Mouse (Mus musculus) embryonic facial prominence, embryonic 13.5 days (tissue): Measurements from ENCODE around the gene Atxn1. TPM values are rescaled to one million over a fixed set of nuclear protein-coding genes. Genes with fewer than 3 reads are reported as not detected.

ENCODE experiments used
- ATAC-seq: fragments of 200-750 bp; cut with Nextera tagmentation; 2 replicates; pipeline ENCODE4 v1.8.0; 2017; ENCODE audit warnings: low read depth; ENCODE audit not compliant: insufficient number of reproducible peaks, insufficient read depth, low FRiP score, low TSS enrichment
- H3K27ac ChIP-seq: fragments of 300-500 bp; sonication (generic); 2 replicates; pipeline ENCODE4 v1.5.1; 2015; ENCODE audit warnings: moderate library complexity, mild to moderate bottlenecking, inconsistent platforms
- H3K27me3 ChIP-seq: fragments of 300-500 bp; sonication (generic); 2 replicates; pipeline ENCODE4 v1.6.1; 2015; ENCODE audit warnings: mild to moderate bottlenecking, inconsistent platforms
- H3K36me3 ChIP-seq: fragments of 300-500 bp; sonication (generic); 2 replicates; pipeline ENCODE4 v1.6.1; 2015; ENCODE audit warnings: mild to moderate bottlenecking, inconsistent platforms
- H3K4me1 ChIP-seq: fragments of 300-500 bp; sonication (generic); 2 replicates; pipeline ENCODE4 v1.6.1; 2015; ENCODE audit warnings: inconsistent platforms
- H3K4me2 ChIP-seq: fragments of 300-500 bp; sonication (generic); 2 replicates; pipeline ENCODE4 v1.6.1; 2015; ENCODE audit warnings: moderate library complexity, mild to moderate bottlenecking, inconsistent platforms
- H3K4me3 ChIP-seq: fragments of 300-500 bp; sonication (generic); 2 replicates; pipeline ENCODE4 v1.5.1; 2015; ENCODE audit warnings: mild to moderate bottlenecking, inconsistent platforms
- H3K9ac ChIP-seq: fragments of 300-500 bp; sonication (generic); 2 replicates; pipeline ENCODE4 v1.6.1; 2015; ENCODE audit warnings: mild to moderate bottlenecking, inconsistent platforms
- H3K9me3 ChIP-seq: fragments of 300-500 bp; sonication (generic); 2 replicates; pipeline ENCODE4 v1.6.1; 2016; ENCODE audit warnings: inconsistent platforms
- WGBS: fragments of 180-500 bp; shearing (Covaris S2); methylation state at CpG from one replicate; pipeline ENCODE4 v1.1.7; 2015; ENCODE audit warnings: mixed read lengths; 5-methylcytosine and 5-hydroxymethylcytosine counted together
- polyA plus RNA-seq: library from polyadenylated mRNA; unstranded; fragments of >200 nt; fragmentation: Nextera tagmentation; extraction: Ambion mirVana; gene quantifications from 2 replicates; pipeline ENCODE4 v1.2.1, GENCODE M21; 2015

Atxn1 gene
- polyA plus RNA-seq, 1 experiment from 2014 or later: 5.5 TPM

DNA sequence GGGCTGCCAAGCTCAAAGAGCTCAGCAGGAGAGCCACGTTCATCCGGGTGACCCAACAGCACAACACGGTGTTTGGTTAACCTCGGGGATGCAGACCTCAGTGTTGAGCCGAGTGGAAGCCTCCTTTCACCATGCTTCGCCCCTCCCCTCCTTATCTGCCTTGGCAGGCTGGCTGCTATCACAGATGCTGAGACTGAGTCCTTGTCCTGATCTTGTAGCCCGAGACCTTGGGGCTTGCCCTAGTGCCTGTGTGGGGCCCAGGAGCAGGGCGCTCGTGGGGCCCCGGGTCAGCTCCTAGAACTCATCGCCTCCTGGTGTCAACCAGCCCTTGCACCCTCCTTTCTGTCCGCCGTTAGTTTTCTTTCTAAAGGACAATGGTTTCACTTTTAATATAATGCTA is 418.8 kb downstream of the Atxn1 start:
- Histone ChIP-seq H3K27me3 (no peaks in the 10 kb centered on the region), H3K9ac (no peak overlapping the region), H3K4me1 (no peaks in the 10 kb centered on the region), H3K9me3 (no peaks in the 10 kb centered on the region), H3K27ac (0 out of 2 replicates have a peak overlapping the region, but pooled peaks have one; percentile 22), H3K4me2 (no peak overlapping the region), H3K4me3 (no peak overlapping the region), H3K36me3 (peaks cover 23% of the 10 kb centered on the region)
- ATAC-seq: no peak
- WGBS: 84% methylated on average over 13 of the region's 13 CpGs

DNA sequence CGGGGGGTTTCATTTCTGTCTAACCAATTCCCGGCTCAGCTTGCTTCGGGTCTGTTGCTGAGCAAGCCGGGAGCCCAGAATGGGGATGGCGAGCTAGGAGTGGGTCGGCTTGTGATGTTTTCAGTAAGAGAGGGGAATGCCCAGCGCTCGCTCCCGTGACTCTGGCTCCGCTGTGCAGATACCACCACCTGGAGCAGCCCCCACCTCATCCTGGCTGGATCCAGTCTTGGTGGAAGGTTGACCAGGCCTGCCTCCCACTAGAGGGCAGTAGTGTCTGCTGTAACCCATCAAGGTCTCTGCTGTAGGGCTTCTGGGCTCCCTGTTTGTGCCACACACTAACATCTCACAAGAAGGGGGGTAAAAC is 425.6 kb downstream of the Atxn1 start:
- WGBS: 8% methylated on average over 10 of the region's 10 CpGs
- H3K27me3 ChIP-seq: no peaks in the 10 kb centered on the region
- peaks cover 14% of the 10 kb centered on the region for H3K4me1 ChIP-seq
- H3K36me3 ChIP-seq: peaks cover 11% of the 10 kb centered on the region
- peak overlapping the region; percentile 44 for H3K4me3 ChIP-seq
- H3K27ac ChIP-seq: peak overlapping the region; percentile 51
- H3K9me3 ChIP-seq: no peaks in the 10 kb centered on the region
- peak overlapping the region; percentile 74 for H3K4me2 ChIP-seq
- H3K9ac ChIP-seq: peak overlapping the region; percentile 69
- peak; percentile 69 for ATAC-seq

GRCm38 (mm10) chr13:45538532-45539204 is 426.1 kb downstream of the Atxn1 start:
- Histone ChIP-seq H3K9me3 (no peaks in the 10 kb centered on the region), H3K4me2 (peak overlapping the region; percentile 74), H3K27ac (peak overlapping the region; percentile 51; the same call in 1 of the 2 replicates), H3K9ac (peak overlapping the region; percentile 69), H3K36me3 (peaks cover 11% of the 10 kb centered on the region), H3K27me3 (no peaks in the 10 kb centered on the region), H3K4me3 (peak overlapping the region; percentile 44), H3K4me1 (peaks cover 17% of the 10 kb centered on the region)
- WGBS: 32% methylated on average over 10 of the region's 10 CpGs
- peak; percentile 65 for ATAC-seq

- Histone ChIP-seq H3K4me3 (no peak overlapping the region), H3K27me3 (no peaks in the 10 kb centered on the region), H3K9me3 (no peaks in the 10 kb centered on the region), H3K9ac (no peak overlapping the region), H3K4me2 (no peak overlapping the region), H3K4me1 (peaks cover 17% of the 10 kb centered on the region), H3K36me3 (peaks cover 8% of the 10 kb centered on the region), H3K27ac (no peak overlapping the region)
- ATAC-seq: no peak
- 80% methylated on average over 9 of the region's 9 CpGs for WGBS
Measured at GRCm38 (mm10) chr13:45538091-45538490, 426.7 kb downstream of the Atxn1 start.

DNA sequence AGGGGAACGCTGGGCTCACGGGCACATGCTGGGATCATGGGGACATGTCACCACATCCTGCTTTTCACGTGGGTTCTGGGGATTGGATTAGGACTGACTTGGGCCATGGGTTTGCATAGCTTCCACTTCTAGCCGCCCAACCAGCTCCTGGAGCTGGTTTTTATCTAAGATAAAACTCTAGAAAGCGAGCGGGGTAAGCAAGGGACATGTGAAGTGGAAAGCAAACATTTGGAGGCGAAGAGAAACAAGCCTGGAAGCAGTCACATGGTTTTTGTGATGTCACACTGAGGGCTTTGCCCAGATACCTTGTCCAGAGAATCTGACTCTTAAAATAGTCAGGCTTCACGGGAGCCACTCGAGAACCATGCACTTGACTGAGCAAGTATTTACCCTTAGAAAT is 427.7 kb downstream of the Atxn1 start:
- Histone ChIP-seq H3K9me3 (no peaks in the 10 kb centered on the region), H3K4me3 (no peak overlapping the region), H3K27ac (no peak overlapping the region), H3K9ac (no peak overlapping the region), H3K36me3 (peaks cover 7% of the 10 kb centered on the region), H3K27me3 (no peaks in the 10 kb centered on the region), H3K4me2 (no peak overlapping the region), H3K4me1 (peaks cover 17% of the 10 kb centered on the region)
- 82% methylated on average over 9 of the region's 9 CpGs for WGBS
- ATAC-seq: no peak

DNA sequence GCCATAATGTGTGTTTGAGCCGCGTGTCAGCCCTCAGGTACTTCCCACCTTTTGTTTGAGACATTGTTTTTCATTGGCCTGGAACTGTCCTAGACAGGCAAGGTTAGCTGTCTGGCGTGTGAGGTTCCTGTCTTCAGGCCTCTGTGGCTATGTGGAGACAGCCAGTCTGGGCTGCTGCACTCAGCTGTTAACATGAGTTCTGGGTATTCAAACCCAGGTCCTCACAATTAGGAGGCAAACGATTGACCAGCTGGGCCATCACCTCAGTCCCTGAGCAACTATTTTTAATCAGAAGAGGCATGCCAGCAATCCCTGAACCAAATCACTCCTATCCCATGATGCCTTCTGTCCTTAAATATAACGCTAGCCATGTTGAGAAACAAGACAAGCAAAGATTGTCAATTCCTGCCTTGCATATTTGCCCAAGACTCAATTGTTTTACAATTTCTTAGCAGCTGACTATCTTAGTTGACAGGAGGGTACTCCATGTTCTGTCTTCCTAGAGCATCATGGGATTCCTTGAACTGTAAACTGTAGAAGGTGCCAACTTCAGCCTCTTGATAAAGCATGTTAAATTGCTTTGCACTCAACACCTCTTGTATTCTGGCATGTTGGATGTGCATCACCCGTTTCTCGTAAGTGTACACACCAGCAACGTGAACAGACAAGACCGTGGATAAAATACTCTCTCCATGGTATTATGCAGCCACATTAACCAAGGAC is 428.9 kb downstream of the Atxn1 start:
- WGBS: 89% methylated on average over 9 of the region's 9 CpGs
- H3K4me1 ChIP-seq: peaks cover 21% of the 10 kb centered on the region
- H3K9ac ChIP-seq: no peak overlapping the region
- H3K27me3 ChIP-seq: no peaks in the 10 kb centered on the region
- ATAC-seq: no peak
- H3K4me3 ChIP-seq: no peak overlapping the region
- no peaks in the 10 kb centered on the region for H3K9me3 ChIP-seq
- H3K4me2 ChIP-seq: no peak overlapping the region
- 0 out of 2 replicates have a peak, but pooled peaks cover under 1% of the 10 kb centered on the region for H3K36me3 ChIP-seq
- no peak overlapping the region for H3K27ac ChIP-seq

DNA sequence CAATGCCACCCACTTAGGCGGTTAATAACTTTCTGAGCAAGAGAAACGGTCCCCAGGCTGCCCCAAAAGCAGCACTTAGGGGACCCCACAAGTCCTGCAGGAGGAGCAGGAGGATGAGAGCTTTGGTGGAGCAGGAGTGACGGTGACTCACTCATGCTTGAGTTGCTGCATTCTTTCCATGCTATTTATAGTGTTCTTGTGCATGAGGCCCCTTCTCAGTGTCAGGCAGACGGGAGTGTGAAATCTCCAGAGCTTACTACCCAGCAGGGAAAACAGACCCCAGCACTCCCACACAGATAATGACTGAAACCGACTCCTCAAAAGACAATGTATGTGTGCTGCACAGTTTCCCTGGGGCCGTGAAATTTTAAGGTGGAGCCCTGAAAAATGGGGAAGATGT is 434.1 kb downstream of the Atxn1 start:
- Histone ChIP-seq H3K4me2 (no peak overlapping the region), H3K4me3 (no peak overlapping the region), H3K36me3 (no peaks in the 10 kb centered on the region), H3K4me1 (peaks cover 34% of the 10 kb centered on the region), H3K9ac (no peak overlapping the region), H3K27ac (peak overlapping the region; percentile 77), H3K9me3 (no peaks in the 10 kb centered on the region), H3K27me3 (no peaks in the 10 kb centered on the region)
- 29% methylated on average over 6 of the region's 6 CpGs for WGBS
- no peak for ATAC-seq

GRCm38 (mm10) chr13:45528787-45529186 is 436.0 kb downstream of the Atxn1 start:
- H3K27ac ChIP-seq: no peak overlapping the region
- WGBS: 83% methylated on average over 4 of the region's 4 CpGs
- no peak for ATAC-seq
- H3K4me3 ChIP-seq: no peak overlapping the region
- H3K36me3 ChIP-seq: 0 out of 2 replicates have a peak, but pooled peaks cover under 1% of the 10 kb centered on the region
- H3K4me1 ChIP-seq: peaks cover 23% of the 10 kb centered on the region
- no peak overlapping the region for H3K4me2 ChIP-seq
- no peaks in the 10 kb centered on the region for H3K9me3 ChIP-seq
- no peak overlapping the region for H3K9ac ChIP-seq
- H3K27me3 ChIP-seq: no peaks in the 10 kb centered on the region

DNA sequence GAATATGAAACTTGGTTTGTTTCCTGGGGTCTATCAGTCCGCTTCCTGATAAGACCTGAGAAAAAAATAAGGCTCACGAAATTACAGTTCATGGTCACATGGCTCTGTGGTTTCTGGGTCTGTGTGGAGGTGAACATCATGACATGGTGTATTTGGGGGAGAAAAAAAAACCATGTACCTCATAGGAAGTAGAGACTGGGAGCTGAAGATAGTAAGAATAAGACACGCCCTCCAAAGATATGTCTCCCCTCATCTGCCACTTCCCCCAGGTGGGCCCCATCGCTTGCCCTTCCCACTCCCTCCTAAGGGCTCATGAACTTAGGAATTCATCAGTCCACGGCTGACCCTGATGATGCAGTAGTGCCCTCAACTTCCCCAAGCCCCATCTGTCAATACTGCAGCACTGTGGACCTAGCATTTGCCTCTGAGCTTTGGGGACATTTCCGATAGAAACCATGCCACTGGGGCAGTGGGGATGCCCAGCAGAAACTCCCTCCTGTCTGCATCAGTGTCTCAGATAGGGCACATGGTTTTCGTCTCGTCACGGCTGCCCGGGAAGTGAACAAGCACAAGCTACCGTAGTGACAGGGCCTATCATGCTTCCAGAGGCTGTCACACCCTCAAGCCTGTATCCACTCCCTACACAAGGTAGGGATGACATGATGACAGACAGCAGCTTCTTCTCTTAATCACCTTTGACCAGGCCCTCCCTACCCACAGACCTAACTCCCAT is 437.4 kb downstream of the Atxn1 start:
- WGBS: 80% methylated on average over 11 of the region's 11 CpGs
- Histone ChIP-seq H3K9me3 (no peaks in the 10 kb centered on the region), H3K9ac (no peak overlapping the region), H3K4me3 (no peak overlapping the region), H3K4me1 (peaks cover 23% of the 10 kb centered on the region), H3K4me2 (no peak overlapping the region), H3K36me3 (0 out of 2 replicates have a peak, but pooled peaks cover 3% of the 10 kb centered on the region), H3K27me3 (no peaks in the 10 kb centered on the region), H3K27ac (no peak overlapping the region)
- no peak for ATAC-seq

DNA sequence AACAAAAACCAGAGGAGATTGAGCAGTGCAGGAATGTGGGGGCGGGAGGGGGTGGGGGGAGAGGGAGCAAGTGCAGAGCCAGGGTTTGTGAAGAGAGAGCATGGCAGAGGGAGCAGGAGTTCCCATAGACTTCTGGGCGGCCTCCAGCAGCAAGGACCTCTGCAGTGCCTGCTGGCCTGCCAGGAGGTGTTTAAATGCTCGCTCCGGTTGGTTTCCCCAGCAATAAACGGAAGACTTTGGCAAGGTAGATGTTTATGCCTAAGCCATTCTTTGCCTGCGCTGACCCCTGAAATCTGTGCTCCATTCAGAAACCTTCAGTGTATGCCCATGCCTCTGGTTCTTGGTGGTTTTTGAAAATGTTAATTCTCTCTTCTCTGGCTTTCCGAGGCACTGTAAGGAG is 438.6 kb downstream of the Atxn1 start:
- ATAC-seq: no peak

DNA sequence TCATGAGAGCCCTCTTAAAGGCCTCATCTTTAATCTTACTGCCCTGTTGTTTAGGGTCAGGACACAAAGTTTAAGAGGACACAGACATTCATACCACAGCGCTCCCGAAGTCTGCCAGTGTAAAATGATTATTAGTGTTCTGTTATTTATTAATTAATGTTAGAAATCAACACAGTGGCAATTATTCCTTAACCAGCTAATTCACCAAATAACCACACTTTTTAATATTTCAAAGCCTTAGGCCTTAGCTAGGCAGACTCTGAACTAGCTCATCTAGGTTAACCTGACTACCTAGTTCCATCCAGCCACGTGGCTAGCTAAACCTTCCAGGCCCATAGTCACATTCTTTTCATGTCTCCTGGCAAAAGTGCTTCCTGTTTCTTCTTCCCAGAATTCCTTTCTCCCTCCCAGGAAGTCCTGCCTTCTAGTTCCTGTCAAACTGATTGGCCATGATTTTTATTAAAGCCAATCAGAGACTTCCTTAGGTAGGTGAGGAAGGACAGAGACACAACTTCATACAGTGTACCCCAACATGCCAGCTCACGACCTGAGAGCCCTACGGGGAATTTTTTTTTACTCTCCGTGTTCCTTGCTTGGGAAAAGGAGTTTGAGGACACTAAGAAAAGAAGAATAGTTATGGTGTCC is 439.9 kb downstream of the Atxn1 start:
- Histone ChIP-seq H3K27me3 (no peaks in the 10 kb centered on the region), H3K4me1 (0 out of 2 replicates have a peak, but pooled peaks cover 9% of the 10 kb centered on the region), H3K9ac (no peak overlapping the region), H3K4me2 (no peak overlapping the region), H3K36me3 (0 out of 2 replicates have a peak, but pooled peaks cover 3% of the 10 kb centered on the region), H3K27ac (no peak overlapping the region), H3K4me3 (no peak overlapping the region), H3K9me3 (no peaks in the 10 kb centered on the region)
- ATAC-seq: no peak
- 86% methylated on average over 6 of the region's 6 CpGs for WGBS

More for the DNA sequence above, 438.6 kb downstream of the Atxn1 start:
- Histone ChIP-seq H3K9me3 (no peaks in the 10 kb centered on the region), H3K4me1 (peaks cover 22% of the 10 kb centered on the region), H3K4me3 (no peak overlapping the region), H3K27ac (no peak overlapping the region), H3K9ac (no peak overlapping the region), H3K27me3 (no peaks in the 10 kb centered on the region), H3K36me3 (0 out of 2 replicates have a peak, but pooled peaks cover 3% of the 10 kb centered on the region), H3K4me2 (no peak overlapping the region)
- 69% methylated on average over 7 of the region's 7 CpGs for WGBS
